Mouse (Mus musculus): Measurements from ENCODE around the gene Nfkb2. TPM values are rescaled to one million over a fixed set of nuclear protein-coding genes. Genes with fewer than 3 reads are reported as not detected.

The Nfkb2 gene
- 47.8 TPM for polyA plus RNA-seq (2012; fragmentation: generic; extraction: Trizol)
- long read RNA-seq, experiment 1, transcript Nfkb2-201 (23 exons, 2,979 nt) = major isoform, 6 of 20 reads
- long read RNA-seq, experiment 1, partial matches to known transcripts = 12 of 20 reads
- long read RNA-seq, experiment 1, other reads (novel, unspliced or antisense) = 2 of 20 reads
- long read RNA-seq, experiment 2, transcript Nfkb2-201 (23 exons, 2,979 nt) = major isoform, 141 of 219 reads
- long read RNA-seq, experiment 2, transcript Nfkb2-202 (22 exons, 3,141 nt) = minor isoform, 35 of 219 reads
- long read RNA-seq, experiment 2, partial matches to known transcripts = 13 of 219 reads
- long read RNA-seq, experiment 2, other reads (novel, unspliced or antisense) = 29 of 219 reads

DNA sequence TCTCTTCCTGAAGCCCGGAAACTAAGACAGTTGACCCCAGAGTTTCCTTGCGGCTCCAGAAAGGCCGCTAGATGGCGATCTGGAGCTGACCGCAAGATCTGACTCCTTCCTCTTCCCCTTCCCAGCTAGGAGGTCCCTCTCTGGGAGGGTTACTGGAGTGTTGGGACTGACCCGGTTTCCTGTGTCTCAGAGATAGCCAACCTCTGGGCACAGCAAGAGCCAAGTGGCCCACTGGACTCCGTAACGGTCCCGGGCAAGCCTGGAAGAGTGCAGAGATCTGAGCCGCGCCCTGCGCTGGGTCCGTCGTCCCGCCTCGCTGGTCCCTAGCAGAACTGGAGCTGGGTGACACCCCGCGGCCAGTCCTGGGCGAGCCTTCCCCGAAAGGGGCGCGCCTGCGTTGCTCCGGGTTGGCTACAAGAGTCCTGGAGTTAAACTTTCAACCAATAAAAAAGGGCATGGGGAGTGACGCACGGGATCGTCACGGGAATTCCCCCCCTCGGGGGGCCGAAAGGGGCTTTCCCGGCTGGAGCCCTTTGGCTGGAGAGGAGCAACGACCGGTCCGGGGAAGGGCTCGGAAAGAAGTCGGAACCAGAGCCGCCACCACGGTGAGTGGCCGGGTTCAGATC, at the start of gene Nfkb2:
Nfkb2 (plus strand) TSS at position 105 of the 626 bp plus-strand sequence.
- TF ChIP-seq MAX (IDR thresholded peaks at IDR 0.05) = peak; percentile 10
- no peak for TF ChIP-seq FOSL1 (IDR thresholded peaks at IDR 0.05; ENCODE audit: insufficient read depth, low read length, poor library complexity, severe bottlenecking)
- TF ChIP-seq MYOG (IDR thresholded peaks at IDR 0.05; ENCODE audit: control insufficient read depth, extremely low read depth, insufficient read length) = no peak
- peak; percentile 40 for TF ChIP-seq CTCF (IDR thresholded peaks at IDR 0.05; ENCODE audit: control insufficient read depth, insufficient read depth, insufficient read length)
- no peaks in the 10 kb centered on the region for H3K27me3 ChIP-seq (ENCODE audit: control insufficient read depth, insufficient read depth, insufficient read length)
- peaks cover 22% of the 10 kb centered on the region for H3K36me3 ChIP-seq (ENCODE audit: control insufficient read depth, insufficient read depth)
- H3ac ChIP-seq (ENCODE audit: control insufficient read depth, insufficient read length, low read depth) = peak within 1 kb of the TSS; percentile 78
- H3K4me3 ChIP-seq (ENCODE audit: insufficient read depth, poor library complexity, severe bottlenecking) = peak within 1 kb of the TSS; percentile 84
- no peaks in the 10 kb centered on the region for H3K79me3 ChIP-seq (ENCODE audit: low read depth)
- peaks cover 17% of the 10 kb centered on the region for H3K79me2 ChIP-seq (ENCODE audit: control insufficient read depth, insufficient read depth)

DNA sequence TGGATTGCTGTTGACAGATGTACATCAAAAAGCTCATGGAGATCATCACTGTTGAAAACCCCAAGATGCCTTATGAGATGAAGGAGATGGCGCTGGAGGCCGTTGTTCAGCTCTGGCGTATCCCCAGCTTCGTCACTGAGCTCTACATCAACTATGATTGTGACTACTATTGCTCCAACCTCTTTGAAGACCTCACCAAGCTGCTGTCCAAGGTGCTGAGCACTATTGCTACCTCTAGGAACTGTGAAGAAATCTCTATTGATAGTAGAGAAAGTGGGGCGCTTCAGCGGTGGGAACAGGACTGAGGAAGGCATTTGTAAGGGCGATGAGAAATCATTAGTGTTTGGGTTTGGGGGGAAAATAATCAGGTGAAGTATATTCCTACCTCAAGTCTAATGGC, 39.4 kb upstream of the Nfkb2 start:
- TF ChIP-seq CEBPB (IDR thresholded peaks at IDR 0.05; ENCODE audit: low read depth) (no peak), MYOD1 (IDR thresholded peaks at IDR 0.05; ENCODE audit: control insufficient read depth, insufficient read length, low read depth) (no peak), MAX (IDR thresholded peaks at IDR 0.05) (no peak), CTCF (IDR thresholded peaks at IDR 0.05; ENCODE audit: control insufficient read depth, insufficient read depth, insufficient read length) (no peak), MYOG (IDR thresholded peaks at IDR 0.05; ENCODE audit: control insufficient read depth, extremely low read depth, insufficient read length) (no peak), FOSL1 (IDR thresholded peaks at IDR 0.05; ENCODE audit: insufficient read depth, low read length, poor library complexity, severe bottlenecking) (no peak), USF1 (IDR thresholded peaks at IDR 0.05; ENCODE audit: low read depth) (no peak)
- H3K79me3 ChIP-seq (ENCODE audit: low read depth) = no peaks in the 10 kb centered on the region
- H3ac ChIP-seq (ENCODE audit: control insufficient read depth, insufficient read length, low read depth) = no peak overlapping the region
- no peak overlapping the region for H3K4me3 ChIP-seq (ENCODE audit: insufficient read depth, poor library complexity, severe bottlenecking)
- H3K79me2 ChIP-seq (ENCODE audit: control insufficient read depth, insufficient read depth) = no peaks in the 10 kb centered on the region
- H3K36me3 ChIP-seq (ENCODE audit: control insufficient read depth, insufficient read depth) = peaks cover 57% of the 10 kb centered on the region
- no peaks in the 10 kb centered on the region for H3K27me3 ChIP-seq (ENCODE audit: control insufficient read depth, insufficient read depth, insufficient read length)

DNA sequence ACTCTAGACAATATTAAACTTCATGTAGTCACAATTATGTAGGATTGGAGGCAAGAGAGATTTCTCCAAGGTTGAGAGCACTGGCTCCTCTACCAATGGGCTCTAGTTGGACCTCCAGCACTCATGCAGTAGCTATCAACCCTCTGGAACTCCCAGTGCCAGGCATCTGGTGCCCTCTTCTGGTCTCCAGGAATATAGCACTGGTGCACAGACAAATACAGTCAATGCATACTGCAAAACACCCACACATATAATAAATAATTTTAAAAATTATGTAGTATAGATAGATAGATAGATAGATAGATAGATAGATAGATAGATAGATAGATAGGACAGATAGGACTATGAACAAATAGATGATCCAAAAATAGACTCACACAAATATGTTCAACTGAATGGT, 28.8 kb upstream of the Nfkb2 start:
- TF ChIP-seq MYOD1 (IDR thresholded peaks at IDR 0.05; ENCODE audit: control insufficient read depth, insufficient read length, low read depth) = no peak
- TF ChIP-seq USF1 (IDR thresholded peaks at IDR 0.05; ENCODE audit: low read depth) = no peak
- TF ChIP-seq FOSL1 (IDR thresholded peaks at IDR 0.05; ENCODE audit: insufficient read depth, low read length, poor library complexity, severe bottlenecking) = no peak
- no peak for TF ChIP-seq MAX (IDR thresholded peaks at IDR 0.05)
- no peak for TF ChIP-seq CTCF (IDR thresholded peaks at IDR 0.05; ENCODE audit: control insufficient read depth, insufficient read depth, insufficient read length)
- no peak for TF ChIP-seq MYOG (IDR thresholded peaks at IDR 0.05; ENCODE audit: control insufficient read depth, extremely low read depth, insufficient read length)
- no peak for TF ChIP-seq CEBPB (IDR thresholded peaks at IDR 0.05; ENCODE audit: low read depth)
- H3K36me3 ChIP-seq (ENCODE audit: control insufficient read depth, insufficient read depth) = peaks cover 50% of the 10 kb centered on the region

DNA sequence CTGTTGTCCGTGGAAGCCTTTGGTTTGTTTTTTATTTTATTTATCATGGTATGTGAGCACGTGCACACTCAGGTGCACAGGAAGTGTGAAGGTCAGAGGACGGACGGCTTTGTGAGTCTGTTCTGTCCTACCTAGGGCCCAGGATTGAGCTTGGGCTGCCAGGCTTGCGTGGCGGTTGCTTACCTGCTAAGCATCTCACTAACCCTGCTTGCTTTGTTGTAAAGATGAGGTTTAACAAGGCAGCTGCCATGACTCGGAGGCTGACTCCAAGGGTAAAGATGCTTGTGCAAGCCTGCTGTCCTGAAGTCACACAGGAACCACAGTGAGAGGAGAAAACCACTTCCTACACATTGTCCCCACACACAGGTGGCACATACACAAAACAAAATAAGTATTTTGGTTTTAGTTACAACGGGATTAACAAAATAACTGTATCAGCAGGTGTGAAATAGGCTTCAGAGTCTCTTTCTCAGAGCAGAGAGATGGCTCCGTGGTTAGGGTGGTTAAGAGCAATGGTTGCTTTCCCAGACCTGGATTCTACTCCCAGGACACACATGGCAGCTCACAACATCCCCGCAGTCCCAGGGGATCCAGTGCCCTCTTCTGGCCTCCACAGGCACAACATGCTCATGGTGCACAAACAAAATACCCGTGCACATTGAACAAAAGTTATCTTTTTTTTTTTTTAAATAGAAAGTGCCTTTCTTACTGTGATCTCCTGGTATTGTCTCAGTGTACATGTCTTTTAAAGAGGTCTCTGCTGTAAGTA, 21.9 kb upstream of the Nfkb2 start:
- Histone ChIP-seq H3K4me3 (ENCODE audit: insufficient read depth, poor library complexity, severe bottlenecking) (no peak overlapping the region), H3K36me3 (ENCODE audit: control insufficient read depth, insufficient read depth) (peaks cover 44% of the 10 kb centered on the region), H3ac (ENCODE audit: control insufficient read depth, insufficient read length, low read depth) (no peak overlapping the region), H3K79me3 (ENCODE audit: low read depth) (no peaks in the 10 kb centered on the region), H3K27me3 (ENCODE audit: control insufficient read depth, insufficient read depth, insufficient read length) (no peaks in the 10 kb centered on the region), H3K79me2 (ENCODE audit: control insufficient read depth, insufficient read depth) (no peaks in the 10 kb centered on the region)
- TF ChIP-seq FOSL1 (IDR thresholded peaks at IDR 0.05; ENCODE audit: insufficient read depth, low read length, poor library complexity, severe bottlenecking) = no peak
- no peak for TF ChIP-seq CEBPB (IDR thresholded peaks at IDR 0.05; ENCODE audit: low read depth)
- no peak for TF ChIP-seq MAX (IDR thresholded peaks at IDR 0.05)
- no peak for TF ChIP-seq MYOG (IDR thresholded peaks at IDR 0.05; ENCODE audit: control insufficient read depth, extremely low read depth, insufficient read length)
- no peak for TF ChIP-seq MYOD1 (IDR thresholded peaks at IDR 0.05; ENCODE audit: control insufficient read depth, insufficient read length, low read depth)
- no peak for TF ChIP-seq CTCF (IDR thresholded peaks at IDR 0.05; ENCODE audit: control insufficient read depth, insufficient read depth, insufficient read length)
- no peak for TF ChIP-seq USF1 (IDR thresholded peaks at IDR 0.05; ENCODE audit: low read depth)

More for the DNA sequence above, 28.8 kb upstream of the Nfkb2 start:
- H3ac ChIP-seq (ENCODE audit: control insufficient read depth, insufficient read length, low read depth) = no peak overlapping the region
- H3K79me2 ChIP-seq (ENCODE audit: control insufficient read depth, insufficient read depth) = no peaks in the 10 kb centered on the region
- H3K79me3 ChIP-seq (ENCODE audit: low read depth) = no peaks in the 10 kb centered on the region
- no peaks in the 10 kb centered on the region for H3K27me3 ChIP-seq (ENCODE audit: control insufficient read depth, insufficient read depth, insufficient read length)
- no peak overlapping the region for H3K4me3 ChIP-seq (ENCODE audit: insufficient read depth, poor library complexity, severe bottlenecking)

DNA sequence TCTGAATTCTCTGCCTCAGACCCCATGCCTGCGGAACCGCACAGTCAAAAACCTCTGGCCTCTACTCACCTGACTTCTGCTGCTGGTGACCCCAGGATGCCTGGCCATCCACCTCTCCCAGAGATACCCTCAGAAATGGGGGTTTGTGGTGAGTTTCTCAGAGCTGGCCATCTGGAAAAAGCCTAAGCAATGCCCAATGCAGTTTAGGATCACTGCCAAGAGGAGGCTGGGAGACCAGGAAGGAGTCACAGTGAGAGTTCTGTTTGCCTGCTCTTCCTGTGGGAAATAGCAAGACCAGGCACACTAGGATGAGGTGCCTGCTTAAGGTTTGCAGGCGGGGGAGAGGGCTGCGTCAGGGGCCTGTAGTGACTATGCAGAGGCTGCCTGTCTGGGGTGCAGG, 19.4 kb upstream of the Nfkb2 start:
- H3K79me2 ChIP-seq (ENCODE audit: control insufficient read depth, insufficient read depth) = no peaks in the 10 kb centered on the region
- H3K36me3 ChIP-seq (ENCODE audit: control insufficient read depth, insufficient read depth) = peaks cover 35% of the 10 kb centered on the region

More for the DNA sequence above, 19.4 kb upstream of the Nfkb2 start:
- no peaks in the 10 kb centered on the region for H3K79me3 ChIP-seq (ENCODE audit: low read depth)
- no peak overlapping the region for H3ac ChIP-seq (ENCODE audit: control insufficient read depth, insufficient read length, low read depth)
- TF ChIP-seq CEBPB (IDR thresholded peaks at IDR 0.05; ENCODE audit: low read depth) (no peak), CTCF (IDR thresholded peaks at IDR 0.05; ENCODE audit: control insufficient read depth, insufficient read depth, insufficient read length) (no peak), MYOD1 (IDR thresholded peaks at IDR 0.05; ENCODE audit: control insufficient read depth, insufficient read length, low read depth) (no peak), USF1 (IDR thresholded peaks at IDR 0.05; ENCODE audit: low read depth) (no peak), FOSL1 (IDR thresholded peaks at IDR 0.05; ENCODE audit: insufficient read depth, low read length, poor library complexity, severe bottlenecking) (no peak), MAX (IDR thresholded peaks at IDR 0.05) (no peak), MYOG (IDR thresholded peaks at IDR 0.05; ENCODE audit: control insufficient read depth, extremely low read depth, insufficient read length) (no peak)
- H3K4me3 ChIP-seq (ENCODE audit: insufficient read depth, poor library complexity, severe bottlenecking) = no peak overlapping the region
- H3K27me3 ChIP-seq (ENCODE audit: control insufficient read depth, insufficient read depth, insufficient read length) = no peaks in the 10 kb centered on the region
